Mouse (Mus musculus) stomach, embryonic 14.5 days (tissue): ENCODE results near the gene Surf6. TPM values are rescaled to one million over a fixed set of nuclear protein-coding genes. Genes with fewer than 3 reads are reported as not detected.
"Not testable (repeated sequence)": the region's sequence is repeated elsewhere in the genome, so short reads cannot be mapped to it uniquely, and the experiment has no call there.

Experiments used
- ATAC-seq: fragments of 200-750 bp; cut with Nextera tagmentation; 2 replicates; pipeline ENCODE4 v1.8.0; 2017; ENCODE audit warnings: low read depth, moderate TSS enrichment; ENCODE audit not compliant: insufficient number of reproducible peaks, insufficient read depth, low FRiP score
- H3K27ac ChIP-seq: fragments of 300-500 bp; sonication (generic); 2 replicates; pipeline ENCODE4 v1.5.1; 2014; ENCODE audit warnings: mild to moderate bottlenecking, low read length, moderate library complexity, mixed read lengths
- H3K27me3 ChIP-seq: fragments of 300-500 bp; sonication (generic); 2 replicates; pipeline ENCODE4 v1.6.1; 2014; ENCODE audit warnings: low read length, control low read depth, mixed read lengths; ENCODE audit not compliant: control insufficient read depth, insufficient read depth
- H3K36me3 ChIP-seq: fragments of 300-500 bp; sonication (generic); 2 replicates; pipeline ENCODE4 v1.6.1; 2014; ENCODE audit warnings: mild to moderate bottlenecking, control low read depth, low read length, moderate library complexity, mixed read lengths; ENCODE audit not compliant: control insufficient read depth, insufficient read depth
- H3K4me1 ChIP-seq: fragments of 300-500 bp; sonication (generic); 2 replicates; pipeline ENCODE4 v1.6.1; 2014; ENCODE audit warnings: low read length, control low read depth, mixed read lengths; ENCODE audit not compliant: control insufficient read depth, insufficient read depth
- H3K4me2 ChIP-seq: fragments of 300-500 bp; sonication (generic); replicated peaks from 2 replicates; pipeline ENCODE4 v1.6.1; 2014; ENCODE audit warnings: low read depth, low read length, control low read depth
- H3K4me3 ChIP-seq: fragments of 300-500 bp; sonication (generic); 2 replicates; pipeline ENCODE4 v1.5.1; 2014; ENCODE audit warnings: low read depth, low read length, control low read depth
- H3K9ac ChIP-seq: fragments of 300-500 bp; sonication (generic); replicated peaks from 2 replicates; pipeline ENCODE4 v1.6.1; 2014; ENCODE audit warnings: low read depth, mild to moderate bottlenecking, control low read depth, low read length, moderate library complexity, mixed read lengths
- H3K9me3 ChIP-seq: fragments of 300-500 bp; sonication (generic); 2 replicates; pipeline ENCODE4 v1.6.1; 2016; ENCODE audit warnings: low read depth, low read length, control low read depth; ENCODE audit not compliant: control insufficient read depth
- WGBS: fragments of 180-500 bp; shearing (Covaris S2); extraction: QIAGEN DNeasy Blood & Tissue Kit; methylation state at CpG from one replicate; pipeline ENCODE4 v1.1.7; 2014; 5-methylcytosine and 5-hydroxymethylcytosine counted together
- polyA plus RNA-seq: library from polyadenylated mRNA; unstranded; fragments of >200 nt; fragmentation: Nextera tagmentation; extraction: Ambion mirVana; gene quantifications from 2 replicates; pipeline ENCODE4 v1.2.1, GENCODE M21; 2014

Gene Surf6
- polyA plus RNA-seq, 1 experiment from 2014 or later, result 18.4 TPM

GRCm38 (mm10) chr2:26895898-26896297 lies 6.8 kb downstream of the Surf6 start:
- no peak for ATAC-seq
- Histone ChIP-seq H3K4me3 (no peak overlapping the region), H3K9me3 (no peaks in the 10 kb centered on the region), H3K36me3 (peaks cover 66% of the 10 kb centered on the region), H3K9ac (no peak overlapping the region), H3K4me2 (no peak overlapping the region), H3K27ac (no peak overlapping the region), H3K4me1 (no peaks in the 10 kb centered on the region), H3K27me3 (no peaks in the 10 kb centered on the region)
- WGBS, result 92% methylated on average over 4 of the region's 4 CpGs

GRCm38 (mm10) chr2:26886170-26886569 lies 16.5 kb downstream of the Surf6 start:
- not testable (repeated sequence) for H3K4me1 ChIP-seq, H3K4me3 ChIP-seq, H3K9ac ChIP-seq, H3K27me3 ChIP-seq, H3K9me3 ChIP-seq, ATAC-seq, H3K4me2 ChIP-seq, H3K27ac ChIP-seq
- H3K36me3 ChIP-seq, result peaks cover 14% of the 10 kb centered on the region; the same call in 1 of the 2 replicates
- 81% methylated on average over 4 of the region's 4 CpGs for WGBS

GRCm38 (mm10) chr2:26885541-26885940 lies 17.1 kb downstream of the Surf6 start:
- not testable (repeated sequence) for H3K4me2 ChIP-seq, ATAC-seq, H3K9ac ChIP-seq, H3K4me1 ChIP-seq, H3K27me3 ChIP-seq, H3K9me3 ChIP-seq, H3K27ac ChIP-seq, H3K4me3 ChIP-seq
- H3K36me3 ChIP-seq, result peaks cover 10% of the 10 kb centered on the region; the same call in 1 of the 2 replicates
- WGBS, result 77% methylated on average over 2 of the region's 2 CpGs

DNA sequence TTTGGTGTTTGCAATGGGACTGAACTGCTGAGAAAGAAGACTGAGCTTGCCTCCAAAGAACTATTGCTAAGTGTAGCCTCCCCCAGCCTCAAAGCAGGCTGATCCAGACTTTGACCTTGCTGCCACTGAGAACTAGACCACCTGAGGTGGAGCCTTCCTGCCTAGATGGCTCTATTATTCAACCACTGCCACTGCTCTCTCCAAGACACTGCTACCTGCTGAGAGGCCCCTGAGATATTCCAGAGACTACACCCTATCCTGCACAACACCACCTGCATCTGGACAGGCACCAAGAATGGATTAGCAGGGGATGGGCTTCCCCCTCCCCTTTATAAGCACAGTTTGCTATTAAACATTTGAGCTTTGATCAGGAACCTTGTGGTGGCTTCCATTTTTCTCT lies 24.1 kb downstream of the Surf6 start:
- Histone ChIP-seq H3K9ac (no peak overlapping the region), H3K9me3 (peaks cover 3% of the 10 kb centered on the region; the same call in 1 of the 2 replicates), H3K4me3 (no peak overlapping the region), H3K27ac (no peak overlapping the region), H3K36me3 (no peaks in the 10 kb centered on the region), H3K27me3 (no peaks in the 10 kb centered on the region), H3K4me2 (no peak overlapping the region), H3K4me1 (no peaks in the 10 kb centered on the region)
- ATAC-seq, result no peak

- no peak overlapping the region for H3K4me3 ChIP-seq
- no peak overlapping the region for H3K27ac ChIP-seq
- no peaks in the 10 kb centered on the region for H3K27me3 ChIP-seq
- H3K9ac ChIP-seq, result no peak overlapping the region
- 59% methylated on average over 6 of the region's 6 CpGs for WGBS
- H3K36me3 ChIP-seq, result no peaks in the 10 kb centered on the region
- no peak overlapping the region for H3K4me2 ChIP-seq
- no peak for ATAC-seq
- H3K9me3 ChIP-seq, result no peaks in the 10 kb centered on the region
- H3K4me1 ChIP-seq, result no peaks in the 10 kb centered on the region
These were observed 32.0 kb downstream of the Surf6 start for GRCm38 (mm10) chr2:26870666-26871065.

DNA sequence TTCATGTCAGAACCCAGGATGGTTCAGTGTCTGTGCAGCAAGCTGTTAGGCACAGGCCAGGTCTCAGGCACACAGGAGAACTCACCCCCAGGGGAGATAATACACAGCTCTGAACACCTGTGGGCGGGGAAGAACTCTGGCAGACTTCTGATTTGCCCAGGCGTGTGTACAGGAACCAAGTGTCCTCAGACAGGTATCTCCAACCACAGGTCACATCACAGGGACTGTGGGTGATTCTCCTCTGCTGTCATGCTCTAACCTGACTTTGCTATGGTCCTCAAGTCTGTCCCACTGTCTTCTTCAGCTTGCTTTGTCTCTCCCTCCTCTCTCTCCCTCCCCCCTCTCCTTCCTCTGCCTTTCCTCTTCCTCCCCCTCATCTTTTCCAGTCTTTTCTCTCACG lies 37.8 kb downstream of the Surf6 start, which contains the start of gene Abo:
Gene Abo (minus strand): TSS at position 101 of the 400 bp plus-strand sequence.
- Histone ChIP-seq H3K4me1 (no peaks in the 10 kb centered on the region), H3K4me2 (no peak within 1 kb of the TSS), H3K4me3 (no peak within 1 kb of the TSS), H3K27ac (no peak within 1 kb of the TSS), H3K27me3 (no peaks in the 10 kb centered on the region), H3K9ac (no peak within 1 kb of the TSS), H3K36me3 (no peaks in the 10 kb centered on the region), H3K9me3 (no peaks in the 10 kb centered on the region)
- ATAC-seq, result no peak
- WGBS, result 55% methylated on average over 3 of the region's 3 CpGs

- H3K9ac ChIP-seq, result no peak overlapping the region
- no peak overlapping the region for H3K4me3 ChIP-seq
- 66% methylated on average over 3 of the region's 3 CpGs for WGBS
- H3K27me3 ChIP-seq, result no peaks in the 10 kb centered on the region
- H3K9me3 ChIP-seq, result no peaks in the 10 kb centered on the region
- H3K4me1 ChIP-seq, result no peaks in the 10 kb centered on the region
- no peak for ATAC-seq
- no peak overlapping the region for H3K4me2 ChIP-seq
- no peak overlapping the region for H3K27ac ChIP-seq
- H3K36me3 ChIP-seq, result no peaks in the 10 kb centered on the region
These were observed 39.8 kb downstream of the Surf6 start for GRCm38 (mm10) chr2:26862856-26863255.

GRCm38 (mm10) chr2:26847706-26848105 lies 55.0 kb downstream of the Surf6 start:
- Histone ChIP-seq H3K36me3 (no peaks in the 10 kb centered on the region), H3K9me3 (no peaks in the 10 kb centered on the region), H3K9ac (no peak overlapping the region), H3K4me3 (no peak overlapping the region), H3K27me3 (no peaks in the 10 kb centered on the region), H3K4me2 (no peak overlapping the region), H3K4me1 (no peaks in the 10 kb centered on the region), H3K27ac (no peak overlapping the region)
- 53% methylated on average over 2 of the region's 2 CpGs for WGBS
- ATAC-seq, result no peak
